Mouse (Mus musculus) bone marrow, adult 2 months (tissue): ENCODE results near the gene Hoxa11. TPM values are rescaled to one million over a fixed set of nuclear protein-coding genes. Genes with fewer than 3 reads are reported as not detected.
A peak's percentile ranks its signal among the peaks of the same experiment; 100 is the strongest.

Experiments used
- H3K27ac ChIP-seq: fragments of 200-500 bp; 2 replicates; pipeline ENCODE4 v1.5.1; 2012; ENCODE audit warnings: low read depth, mild to moderate bottlenecking, control low read depth, inconsistent platforms, low read length; ENCODE audit not compliant: control insufficient read depth, poor library complexity, insufficient read depth
- H3K4me1 ChIP-seq: fragments of 200-500 bp; 2 replicates; pipeline ENCODE4 v1.6.1; 2011; ENCODE audit warnings: low read length; ENCODE audit not compliant: control insufficient read depth, insufficient read depth
- H3K4me3 ChIP-seq: fragments of 200-500 bp; replicated peaks from 2 replicates; pipeline ENCODE3; 2011; ENCODE audit warnings: mild to moderate bottlenecking, low read depth, low read length, control low read depth; ENCODE audit not compliant: control insufficient read depth
- CTCF ChIP-seq: fragments of 200-500 bp; IDR thresholded peaks from 2 replicates; pipeline ENCODE4 v1.5.1; 2011; ENCODE audit warnings: low read length, control low read depth; ENCODE audit not compliant: control insufficient read depth, insufficient read depth
- POLR2A ChIP-seq: fragments of 200-500 bp; IDR thresholded peaks from 2 replicates; pipeline ENCODE4 v1.6.1; 2011; ENCODE audit warnings: low read depth, mild to moderate bottlenecking, control low read depth, low read length, borderline replicate concordance; ENCODE audit not compliant: control insufficient read depth
- WGBS: fragments of 180-500 bp; shearing (Covaris S2); methylation state at CpG from one replicate; pipeline ENCODE4 v1.1.7; 2018; 5-methylcytosine and 5-hydroxymethylcytosine counted together
- polyA plus RNA-seq: library from polyadenylated mRNA; stranded (reverse); fragments of >200 nt; gene quantifications from 2 replicates; pipeline ENCODE4 v1.2.4, GENCODE M21; 2011; ENCODE audit warnings: low replicate concordance; ENCODE audit not compliant: missing spikeins, insufficient read depth, insufficient read length

Hoxa11 gene
- polyA plus RNA-seq, 1 experiment = not detected

DNA sequence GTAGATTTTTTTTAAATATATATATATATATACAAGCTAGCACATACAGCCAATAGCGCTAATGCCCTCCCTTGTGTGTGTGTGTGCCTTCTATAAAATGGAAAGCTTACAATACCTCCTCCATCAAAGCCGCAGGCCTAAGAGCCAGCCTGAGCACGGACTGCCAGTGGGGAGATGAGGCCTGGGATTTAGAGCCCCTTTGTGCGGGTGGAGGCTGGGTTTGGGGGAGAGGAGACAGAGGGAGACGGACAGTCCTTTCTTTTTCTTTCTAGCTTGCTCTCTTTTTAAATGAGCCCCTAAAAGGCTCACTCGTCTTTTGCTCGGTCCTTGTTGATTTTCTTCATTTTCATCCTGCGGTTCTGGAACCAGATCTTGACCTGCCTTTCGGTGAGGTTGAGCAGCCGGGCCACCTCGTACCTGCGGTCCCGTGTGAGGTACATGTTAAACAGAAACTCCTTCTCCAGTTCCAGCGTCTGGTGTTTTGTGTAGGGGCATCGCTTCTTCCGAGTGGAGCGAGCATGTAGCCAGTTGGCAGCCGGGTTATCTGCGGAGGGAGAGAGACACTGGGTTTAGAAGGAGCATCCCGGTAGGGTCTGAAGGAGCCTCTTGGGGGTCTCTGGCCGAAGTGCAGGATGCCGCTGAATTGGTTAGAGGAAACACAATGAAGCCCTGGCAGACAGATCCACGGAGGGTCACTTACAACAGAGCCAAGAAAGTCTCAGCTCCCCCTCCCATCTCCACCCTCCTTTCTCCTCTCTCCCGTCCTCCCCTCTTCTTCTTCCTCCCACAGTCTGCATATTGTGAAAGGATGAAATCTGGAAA, 21.5 kb downstream of the Hoxa11 start:
- Histone ChIP-seq H3K4me3 (no peak overlapping the region), H3K4me1 (no peaks in the 10 kb centered on the region), H3K27ac (no peak overlapping the region)
- 5% methylated on average over 24 of the region's 24 CpGs for WGBS
- no peak for TF ChIP-seq POLR2A
- TF ChIP-seq CTCF = no peak

DNA sequence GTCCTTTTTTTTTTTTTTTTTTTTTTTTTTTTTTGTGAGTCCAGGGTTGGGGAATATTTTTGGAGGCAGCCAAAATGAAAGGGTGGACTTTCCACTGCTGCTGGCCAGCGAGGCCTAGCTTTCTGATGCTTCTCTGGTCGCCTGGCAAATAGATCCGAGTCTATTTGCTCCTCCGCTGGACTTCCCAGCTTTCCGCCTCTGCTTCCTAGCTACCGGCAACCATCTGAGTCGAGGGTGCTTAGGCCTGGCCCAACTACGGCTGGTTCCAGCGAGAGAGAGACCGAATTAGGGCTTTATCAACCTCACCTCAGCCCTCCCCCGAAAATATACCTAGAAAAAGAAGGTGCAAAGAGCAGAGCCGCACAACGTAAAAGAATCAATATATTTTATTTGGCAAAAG, 22.9 kb downstream of the Hoxa11 start:
- TF ChIP-seq POLR2A = no peak
- TF ChIP-seq CTCF = no peak
- Histone ChIP-seq H3K4me1 (no peaks in the 10 kb centered on the region), H3K4me3 (no peak overlapping the region)

DNA sequence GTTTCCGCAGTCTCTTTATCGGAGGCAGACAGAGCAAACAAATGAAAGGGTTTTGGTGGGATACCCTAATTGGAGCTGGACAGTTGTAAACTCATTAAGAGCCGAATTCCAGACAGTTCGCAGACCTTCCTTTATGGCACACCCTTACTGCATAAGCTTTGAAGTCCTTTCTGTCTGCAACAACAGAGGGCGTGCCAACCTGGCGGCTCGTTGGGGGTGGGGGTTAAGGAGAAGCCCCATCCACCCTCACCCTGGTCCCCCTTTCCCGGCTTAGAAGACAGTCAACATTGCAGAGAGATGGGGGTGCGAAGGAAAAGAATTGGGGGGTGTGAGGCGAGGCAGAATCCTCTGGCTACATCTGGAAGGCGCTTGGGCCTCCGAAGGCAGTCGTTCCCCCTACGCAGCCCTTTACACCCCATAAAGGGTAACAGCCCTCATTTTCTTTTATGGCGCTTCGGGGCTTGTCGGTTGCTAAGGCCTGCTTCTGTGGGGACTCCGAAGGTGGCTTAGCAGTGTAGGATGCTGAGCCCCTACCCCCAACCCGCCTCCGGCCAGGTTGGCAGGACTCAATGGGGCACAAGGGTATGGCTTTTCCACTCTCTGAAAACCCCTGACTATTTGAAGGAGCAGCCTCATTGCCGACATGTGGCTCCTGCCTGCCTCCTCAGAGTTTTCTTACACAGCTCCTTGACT, 23.5 kb downstream of the Hoxa11 start:
- Histone ChIP-seq H3K4me3 (no peak overlapping the region), H3K4me1 (no peaks in the 10 kb centered on the region), H3K27ac (peak overlapping the region; percentile 18; the same call in 1 of the 2 replicates)
- TF ChIP-seq POLR2A = no peak
- no peak for TF ChIP-seq CTCF
- WGBS = 5% methylated on average over 21 of the region's 21 CpGs

More for the DNA sequence above, 22.9 kb downstream of the Hoxa11 start:
- WGBS = 17% methylated on average over 13 of the region's 13 CpGs
- no peak overlapping the region for H3K27ac ChIP-seq

DNA sequence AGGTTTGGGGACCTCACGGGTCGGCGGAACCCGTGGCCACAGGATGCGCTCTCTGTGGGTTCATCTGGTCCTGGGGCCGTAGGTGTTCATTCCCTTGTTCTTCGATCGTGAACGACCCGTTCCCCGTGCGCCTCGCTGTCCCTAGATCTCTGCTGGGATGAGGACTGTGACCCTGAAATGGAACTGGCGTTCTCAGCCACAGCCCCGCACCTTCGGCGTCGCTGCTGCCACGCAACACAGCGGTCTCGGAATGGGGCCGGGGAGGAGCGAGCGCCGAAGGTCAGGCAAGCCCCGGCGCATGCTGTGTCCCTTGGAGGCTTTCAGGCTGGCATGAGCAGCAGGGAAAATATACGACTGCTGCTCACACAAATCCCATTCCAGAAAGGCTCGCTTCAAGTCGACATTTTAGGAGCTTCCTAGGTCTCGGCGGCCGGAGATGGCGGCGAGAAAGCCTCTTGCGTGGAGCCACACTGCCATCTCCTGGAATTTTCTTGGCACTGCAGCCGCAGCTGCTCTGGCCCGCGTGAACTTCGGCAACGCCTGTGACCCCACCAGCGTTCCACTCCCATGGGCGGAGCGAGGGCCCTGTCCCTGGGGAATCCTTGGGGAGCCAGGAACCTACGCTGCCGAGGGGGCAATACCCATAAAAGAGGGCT, 24.1 kb downstream of the Hoxa11 start, which contains the start of gene Hoxa7:
Hoxa7 (minus strand) TSS at position 518 of the 656 bp plus-strand sequence.
- Histone ChIP-seq H3K4me1 (no peaks in the 10 kb centered on the region), H3K4me3 (peak within 1 kb of the TSS; percentile 69), H3K27ac (peak within 1 kb of the TSS; percentile 18; the same call in 1 of the 2 replicates)
- WGBS = under 1% methylated on average over 46 of the region's 46 CpGs
- TF ChIP-seq CTCF (peak; percentile 88), POLR2A (peak; percentile 31; the same call in 1 of the 2 replicates)

DNA sequence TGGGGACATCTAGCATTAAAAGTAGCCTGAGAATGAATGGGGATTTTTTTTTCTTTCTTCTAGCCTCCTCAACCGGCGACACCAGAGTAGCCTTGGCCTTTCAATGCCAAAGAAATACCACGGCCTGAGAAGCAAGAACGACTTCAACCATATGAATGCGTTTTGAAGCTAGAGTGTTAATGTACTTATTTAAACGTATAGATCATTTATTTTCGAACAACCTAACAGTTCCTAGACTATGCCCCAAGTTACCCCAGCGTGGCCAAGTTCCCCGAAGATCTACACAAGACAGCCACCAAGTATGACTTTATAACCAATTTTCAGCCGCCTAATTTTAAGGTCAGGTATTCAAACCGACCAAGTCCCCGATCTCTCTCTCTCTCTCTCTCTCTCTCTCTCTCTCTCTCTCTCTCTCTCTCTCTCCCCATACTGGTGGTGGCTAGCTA, 24.7 kb downstream of the Hoxa11 start:
- no peak overlapping the region for H3K27ac ChIP-seq
- H3K4me3 ChIP-seq = peak overlapping the region; percentile 69
- no peak for TF ChIP-seq CTCF
- TF ChIP-seq POLR2A = no peak
- WGBS = under 1% methylated on average over 12 of the region's 12 CpGs
- H3K4me1 ChIP-seq = no peaks in the 10 kb centered on the region

DNA sequence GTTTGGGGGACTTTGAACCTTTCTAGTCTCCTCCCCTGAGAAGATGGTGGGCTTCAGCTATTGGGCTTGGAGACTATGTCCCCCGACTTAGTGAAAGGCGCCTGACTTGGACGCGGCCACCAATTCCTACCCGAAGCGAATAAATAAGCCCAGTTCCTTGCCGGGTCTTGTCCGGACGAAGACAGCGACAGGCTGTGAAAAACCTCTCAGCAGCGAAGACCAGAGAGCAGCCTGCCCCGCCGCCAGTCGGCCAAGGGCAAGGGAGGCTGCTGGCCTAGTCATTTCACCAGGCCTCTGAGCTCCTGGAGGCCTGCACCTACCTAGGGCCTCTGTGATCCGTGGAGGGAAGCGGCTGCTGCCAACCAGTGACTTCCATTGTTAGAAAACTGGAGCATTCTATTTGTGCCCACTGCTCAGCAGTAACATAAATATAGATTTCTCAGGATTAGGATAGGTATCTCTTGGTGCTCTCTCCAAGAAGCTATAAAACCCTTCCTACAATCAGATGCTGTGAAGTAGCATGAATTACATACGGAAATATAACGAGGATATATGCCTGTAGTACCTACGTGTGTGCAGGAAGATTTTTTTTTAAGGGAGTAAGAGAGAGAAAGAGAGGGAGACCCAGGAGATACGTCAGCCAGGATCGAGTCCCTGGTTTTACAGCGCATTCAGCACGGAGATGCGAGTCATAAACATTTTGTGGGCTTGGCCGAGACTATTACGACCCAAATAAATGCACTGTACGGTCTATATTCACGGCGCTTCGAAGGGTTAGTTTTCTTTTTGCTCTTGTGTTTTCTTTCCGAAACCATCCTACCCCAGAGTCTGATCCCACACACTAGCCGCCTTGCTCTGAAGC, 25.4 kb downstream of the Hoxa11 start:
- no peaks in the 10 kb centered on the region for H3K4me1 ChIP-seq
- H3K4me3 ChIP-seq = no peak overlapping the region
- H3K27ac ChIP-seq = 0 out of 2 replicates have a peak overlapping the region, but pooled peaks have one; percentile 4
- 10% methylated on average over 32 of the region's 32 CpGs for WGBS
- TF ChIP-seq CTCF = no peak
- no peak for TF ChIP-seq POLR2A

DNA sequence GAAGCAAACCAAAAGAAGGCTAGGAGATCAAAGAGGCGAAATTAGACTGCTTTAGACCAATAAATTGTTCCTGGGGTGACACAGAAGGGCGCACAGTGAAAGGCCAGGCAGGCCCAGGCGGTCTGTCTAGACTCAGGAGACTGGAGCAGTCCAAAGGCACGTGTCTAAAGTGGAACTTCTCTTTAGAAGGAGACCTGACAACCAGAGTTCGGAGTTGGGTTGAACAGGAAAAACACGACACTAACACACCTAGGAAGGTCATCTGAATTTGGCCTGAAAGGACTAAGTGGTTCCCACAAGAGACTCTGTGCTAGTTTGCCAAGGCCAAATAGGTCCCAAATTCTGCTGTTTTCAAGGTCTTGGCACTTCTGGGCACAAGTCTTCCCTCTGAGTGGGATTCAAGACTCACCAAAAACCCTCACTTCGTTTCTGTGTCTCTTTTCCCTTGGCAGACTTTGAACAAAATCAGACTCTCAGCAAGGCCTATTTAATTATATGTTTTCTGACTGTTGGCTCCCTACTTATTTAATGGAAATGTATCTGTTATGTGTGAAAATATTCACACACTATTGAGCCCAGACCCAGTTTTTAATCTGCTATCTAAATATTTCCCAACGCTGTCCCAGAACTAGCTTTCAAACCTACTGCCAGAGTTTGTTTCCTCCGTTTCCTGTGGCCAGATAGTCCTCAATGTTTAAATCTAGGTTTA, 26.2 kb downstream of the Hoxa11 start:
- no peaks in the 10 kb centered on the region for H3K4me1 ChIP-seq
- 51% methylated on average over 9 of the region's 9 CpGs for WGBS
- no peak for TF ChIP-seq POLR2A
- TF ChIP-seq CTCF = no peak

More for the DNA sequence above, 26.2 kb downstream of the Hoxa11 start:
- no peak overlapping the region for H3K4me3 ChIP-seq
- no peak overlapping the region for H3K27ac ChIP-seq
